Mouse (Mus musculus) embryo, embryonic 11 days (tissue): ENCODE data around the gene Tm7sf3.

Experiments used
- DNase-seq: peaks from one replicate; pipeline ENCODE4 v3.0.0-alpha.2; 2015

The Tm7sf3 gene

DNA sequence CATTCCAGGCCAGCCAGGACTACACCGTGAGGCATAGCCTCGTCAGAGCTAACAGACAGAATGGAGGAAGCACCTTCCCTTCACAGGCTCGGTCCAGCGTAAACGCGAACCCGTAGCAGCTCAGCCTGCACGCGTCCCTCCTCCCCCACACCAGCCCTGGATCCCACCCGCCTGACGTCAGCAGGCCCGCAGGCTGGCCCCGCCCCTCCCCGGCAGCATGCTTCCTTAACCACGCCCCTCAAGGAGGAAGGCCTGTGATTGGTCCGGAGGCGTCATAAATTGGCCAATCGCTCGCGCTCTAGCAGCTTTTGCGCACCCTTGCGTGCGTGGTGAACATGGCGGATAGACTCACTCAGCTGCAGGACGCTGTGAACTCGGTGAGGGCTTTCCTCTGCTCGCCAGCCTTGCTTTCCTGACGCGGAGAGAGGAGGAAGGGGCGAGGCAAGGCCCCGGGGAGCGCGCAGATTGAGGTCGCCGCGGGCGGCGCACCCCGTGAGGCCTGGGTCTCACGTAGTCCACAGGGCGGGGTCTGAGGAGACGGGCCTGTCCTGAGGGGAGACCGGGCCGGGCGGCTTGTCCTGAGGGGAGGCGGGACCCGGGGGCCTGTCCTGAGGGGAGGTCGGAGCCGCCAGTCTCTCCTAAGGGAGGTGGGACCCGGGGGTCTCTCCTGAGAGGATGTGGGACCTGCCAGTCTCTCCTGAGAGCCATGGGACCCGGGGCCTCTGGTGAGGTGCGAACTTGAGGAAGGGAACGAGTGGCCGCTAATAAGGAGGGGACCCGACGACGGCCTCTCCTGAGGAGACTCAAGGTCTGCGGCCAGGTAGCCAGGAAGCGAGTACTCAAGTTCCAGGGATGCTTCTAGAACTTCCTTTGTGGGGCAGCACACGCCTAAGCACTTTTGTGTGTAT lies at the start of gene Tm7sf3, which contains the start of gene Med21:
Tm7sf3 (minus strand) TSS at position 549 of the 908 bp plus-strand sequence.
Med21 (plus strand) TSS at position 272 of the 908 bp plus-strand sequence.
- peak; percentile 99 for DNase-seq

DNA sequence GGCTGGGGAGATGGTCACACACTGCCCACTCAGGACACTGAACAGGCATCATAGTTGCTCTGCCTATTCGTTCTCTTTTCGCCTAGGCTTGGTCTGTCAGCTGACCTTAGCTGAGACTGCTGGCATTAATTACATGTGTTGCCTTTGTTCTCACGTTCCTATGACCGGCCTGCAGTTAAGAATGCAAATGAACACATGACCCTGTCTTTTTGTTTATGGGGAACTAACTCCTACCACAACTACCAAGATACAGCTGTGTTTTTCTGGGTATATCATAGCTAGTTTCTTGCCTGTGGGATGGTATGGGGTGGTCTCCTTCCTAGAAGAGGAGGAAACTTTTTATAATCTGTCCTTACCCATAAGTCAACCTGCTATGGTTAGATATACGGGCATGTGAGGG lies 46.2 kb upstream of the Tm7sf3 start:
- no peak for DNase-seq

DNA sequence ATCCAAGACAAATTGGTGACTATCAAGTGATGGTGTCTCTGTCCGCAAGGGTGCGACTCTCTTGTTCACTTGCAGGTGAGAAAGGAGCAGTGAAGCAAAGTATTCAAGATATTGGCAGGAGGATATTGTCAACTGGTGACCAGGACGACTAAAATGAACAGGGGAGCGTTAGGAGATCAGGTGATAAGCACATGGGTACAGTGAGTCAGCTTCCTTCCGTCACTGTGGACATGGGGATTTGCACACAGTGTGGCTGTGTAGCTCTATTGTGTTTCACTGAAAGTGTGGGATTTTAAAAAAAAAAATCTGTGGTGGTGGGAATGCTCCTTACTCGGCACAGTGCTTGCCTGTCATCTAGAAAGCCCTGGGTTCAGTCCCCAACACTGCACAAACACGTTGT lies 45.4 kb upstream of the Tm7sf3 start:
- no peak for DNase-seq

DNA sequence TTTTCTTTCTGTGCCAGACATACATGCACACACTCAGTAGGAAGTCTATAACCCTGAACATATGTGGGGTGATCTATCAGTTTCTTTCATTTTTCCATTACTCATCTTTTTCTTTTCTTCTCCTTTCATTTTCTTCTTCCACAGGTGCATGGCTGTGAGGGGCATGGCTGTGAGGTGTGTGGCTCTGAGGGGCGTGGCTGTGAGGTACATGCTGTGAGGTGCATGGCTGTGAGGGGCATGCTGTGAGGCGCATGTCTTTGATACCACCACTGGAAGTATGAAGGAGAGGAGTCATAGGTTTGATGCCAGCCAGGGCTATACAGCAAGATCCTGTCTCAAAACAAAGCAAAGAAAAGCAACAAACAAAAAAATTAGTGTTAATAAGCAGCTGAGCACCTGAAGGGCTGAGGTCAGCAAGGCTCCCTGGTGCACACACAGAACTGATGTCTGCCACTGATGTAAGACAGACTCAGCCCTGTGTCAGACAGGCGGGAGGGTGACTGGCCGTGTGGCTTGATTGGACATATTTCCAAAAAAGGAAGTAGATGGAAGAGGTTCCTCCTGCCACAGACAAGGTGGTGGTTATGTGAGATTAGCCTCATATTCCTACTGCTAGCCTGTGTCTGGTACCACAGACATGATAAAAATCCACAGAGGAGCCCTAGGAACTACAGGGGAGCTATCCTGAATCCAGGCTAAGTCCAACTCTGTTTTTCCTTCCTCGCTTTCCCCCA lies 44.0 kb upstream of the Tm7sf3 start:
- no peak for DNase-seq

DNA sequence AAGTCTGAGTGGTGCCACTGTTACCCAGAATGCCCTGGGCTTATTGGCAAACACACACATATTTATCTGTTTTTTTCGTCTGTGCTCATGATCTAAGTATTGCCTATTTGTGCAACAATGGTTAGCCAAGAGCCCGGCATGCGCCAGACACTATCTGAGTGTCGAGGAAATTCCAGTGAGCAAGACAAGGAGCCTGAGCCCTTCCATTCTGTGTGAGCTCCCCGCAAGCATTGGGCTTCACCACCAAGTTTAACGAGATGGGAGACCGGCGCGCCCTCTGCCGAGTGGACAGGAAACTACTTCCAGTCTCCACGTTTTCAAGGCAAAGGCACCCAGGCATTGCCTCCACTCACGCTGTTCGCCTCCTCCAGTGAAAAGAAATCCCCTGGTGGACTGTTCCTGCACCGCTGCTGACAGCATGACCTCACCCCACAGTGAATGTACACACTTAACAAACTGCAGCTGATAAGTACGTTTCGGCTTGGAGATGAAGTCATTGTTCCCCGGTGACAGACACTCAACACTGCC lies 43.2 kb upstream of the Tm7sf3 start:
- no peak for DNase-seq

DNA sequence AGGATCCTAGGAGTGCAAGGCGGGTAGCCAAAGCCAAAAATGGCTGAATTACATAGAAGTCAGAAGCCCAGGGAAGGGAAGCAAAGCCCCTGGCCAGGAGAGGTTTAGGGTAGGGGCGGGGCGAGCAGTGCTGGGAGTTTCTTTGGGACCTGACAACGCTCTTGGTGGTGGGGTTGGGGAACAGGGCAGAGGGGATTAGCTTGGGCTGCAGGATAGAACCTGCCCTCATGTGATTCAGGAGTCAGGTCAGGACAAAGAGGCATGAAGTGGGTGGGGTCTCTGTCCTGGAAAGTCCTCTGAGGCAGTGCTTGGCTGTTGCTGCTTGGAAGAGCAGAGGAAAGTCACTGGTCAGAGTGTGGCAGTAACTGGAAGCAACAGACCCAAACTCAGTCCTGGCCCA lies 41.3 kb upstream of the Tm7sf3 start:
- DNase-seq = no peak

DNA sequence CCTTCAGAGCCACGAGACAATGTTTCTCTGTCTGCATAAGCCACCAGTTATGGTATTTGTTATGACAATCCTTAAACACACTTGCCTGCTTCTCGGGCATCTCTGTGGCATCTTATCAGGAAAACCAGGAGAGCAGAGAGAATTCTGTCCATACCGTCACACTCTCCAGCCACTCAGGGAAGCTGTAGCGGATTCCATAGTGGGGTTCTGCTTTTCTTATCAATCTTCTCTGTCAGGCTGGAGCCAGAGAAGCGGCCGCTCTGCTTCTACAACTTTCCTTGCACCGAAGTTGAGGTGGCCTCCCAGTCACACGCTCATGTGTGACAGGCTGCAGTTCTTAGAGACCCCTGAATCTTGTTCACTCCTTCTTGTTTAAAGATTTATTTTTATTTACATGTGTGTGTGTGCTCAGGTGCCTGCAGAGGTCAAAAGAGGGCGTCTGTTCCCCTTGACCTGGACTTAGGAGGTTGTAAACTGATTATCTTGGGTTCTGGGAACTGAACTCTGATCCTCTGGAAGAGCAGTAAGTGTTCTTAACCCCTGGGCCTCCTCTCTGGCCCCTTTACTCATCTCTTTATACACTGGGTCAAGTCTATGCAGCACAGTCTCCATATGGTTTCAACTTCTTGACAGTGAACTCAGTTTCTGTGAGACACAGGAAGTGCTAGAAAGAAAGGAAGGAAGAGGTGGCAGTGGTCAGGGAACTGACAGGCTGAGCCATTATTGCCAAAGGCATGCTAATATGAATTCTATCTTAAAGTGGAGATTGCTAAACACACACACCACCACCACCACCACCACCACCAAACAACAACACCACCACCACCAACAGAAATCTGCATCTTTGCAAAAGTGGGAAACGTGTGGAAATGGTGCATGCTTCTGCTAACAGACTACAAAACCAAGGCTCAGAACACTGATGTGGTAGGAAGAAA lies 35.8 kb upstream of the Tm7sf3 start:
- DNase-seq = no peak

DNA sequence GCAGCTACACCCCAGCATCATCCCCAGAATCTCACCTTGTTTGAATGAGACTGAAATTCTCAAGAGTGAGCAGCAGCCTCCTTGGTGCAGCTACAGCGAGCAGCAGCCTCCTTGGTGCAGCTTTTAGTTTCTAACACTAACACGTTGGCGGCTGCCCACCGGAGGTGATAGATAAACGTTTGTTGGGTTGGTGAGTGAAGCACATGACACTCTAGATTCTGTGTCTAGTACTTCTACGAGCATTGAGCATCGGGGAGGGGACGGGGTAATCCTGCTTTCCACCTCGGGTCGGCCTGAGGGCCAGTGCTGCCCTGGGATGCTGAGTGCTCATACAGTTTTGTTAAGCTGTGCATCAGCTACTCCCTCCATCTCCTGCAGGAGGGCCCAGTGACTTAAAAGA lies 34.3 kb upstream of the Tm7sf3 start:
- no peak for DNase-seq

DNA sequence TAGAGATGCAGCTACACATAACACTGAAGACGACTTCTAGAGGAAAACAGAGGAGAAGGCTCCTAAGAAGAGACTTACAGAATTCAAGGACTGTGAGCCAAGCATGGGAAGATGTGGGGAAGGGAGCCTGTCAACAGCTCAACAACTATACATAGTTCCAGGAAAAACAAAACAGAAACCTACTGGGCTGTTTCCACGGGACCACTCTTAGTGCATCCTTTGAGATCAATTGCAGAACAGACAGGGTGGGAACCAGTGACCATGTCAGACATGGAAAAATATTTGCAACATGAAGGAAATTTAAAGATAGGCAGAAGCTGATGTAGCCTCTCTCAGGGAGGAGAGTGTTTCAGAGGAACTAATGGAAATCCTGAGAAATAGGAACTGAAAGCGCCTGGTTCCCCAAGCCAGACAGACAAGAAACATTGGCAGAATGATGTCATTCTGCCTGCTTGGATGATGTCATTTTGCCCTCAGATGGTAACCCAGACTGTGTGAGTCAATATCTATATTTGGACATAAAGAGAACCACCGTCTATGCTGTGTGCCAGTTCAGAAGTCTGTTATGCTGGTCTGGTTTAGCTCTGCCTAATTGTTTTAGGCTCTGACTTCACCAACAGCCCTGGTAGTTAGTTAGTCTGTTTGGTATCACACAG lies 32.4 kb upstream of the Tm7sf3 start:
- no peak for DNase-seq

DNA sequence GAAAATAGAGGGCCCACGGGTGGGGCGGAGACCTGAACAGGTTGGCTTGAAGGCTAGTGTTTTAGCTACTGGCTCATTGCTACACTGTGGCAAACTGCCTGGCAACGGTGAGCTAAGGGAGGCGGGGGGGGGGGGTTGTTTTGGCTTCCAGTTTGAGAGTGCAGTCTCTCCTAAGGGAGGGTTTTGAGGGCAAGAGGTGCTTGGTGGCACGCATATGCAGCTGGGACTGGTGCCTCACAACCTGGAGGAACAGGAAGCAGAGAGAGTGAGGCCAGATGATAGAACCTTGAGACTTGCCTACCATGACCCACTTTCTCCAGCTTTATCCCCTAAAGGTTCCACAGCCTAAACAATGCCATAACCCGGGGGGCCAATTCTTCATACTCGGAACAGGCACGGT lies 31.8 kb upstream of the Tm7sf3 start:
- DNase-seq = no peak

DNA sequence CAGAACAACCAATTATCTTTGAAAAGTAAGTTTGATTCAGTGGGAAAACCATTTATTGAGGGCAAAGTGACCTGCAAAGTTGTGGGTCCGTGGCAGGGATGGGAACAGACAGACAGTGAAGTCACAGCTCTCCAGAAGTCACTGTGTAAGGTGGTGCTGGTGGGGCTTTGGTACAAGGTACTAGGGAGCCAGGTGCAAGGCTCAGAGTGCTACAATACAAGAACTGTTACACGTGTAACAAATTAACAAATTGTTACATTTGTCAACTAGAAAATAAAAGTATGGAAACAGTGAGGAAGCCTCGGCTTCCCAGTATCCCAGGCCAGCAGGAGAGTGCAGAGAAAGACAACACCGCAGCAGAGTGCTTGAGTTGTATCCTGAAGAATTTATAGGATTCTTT lies 31.1 kb upstream of the Tm7sf3 start:
- no peak for DNase-seq

DNA sequence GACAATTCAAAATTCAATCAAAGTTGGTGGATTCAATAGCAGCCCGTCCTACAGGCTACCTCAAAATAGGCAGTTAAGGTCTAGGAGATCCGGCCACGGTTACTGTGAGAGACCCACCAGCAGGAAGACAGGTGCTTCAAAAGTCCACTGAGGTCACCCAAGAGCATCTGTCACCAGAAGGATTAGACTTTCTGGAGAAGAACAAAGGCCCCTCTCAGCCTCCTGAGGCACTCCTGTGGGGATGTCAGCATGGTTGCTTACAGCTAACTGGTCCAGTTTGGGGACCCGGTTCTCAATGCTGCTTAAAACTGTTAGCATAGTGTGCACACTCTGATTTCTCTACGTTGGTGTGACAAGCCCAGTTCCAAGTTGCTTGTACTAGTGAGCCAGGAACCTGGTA lies 29.5 kb upstream of the Tm7sf3 start:
- no peak for DNase-seq

DNA sequence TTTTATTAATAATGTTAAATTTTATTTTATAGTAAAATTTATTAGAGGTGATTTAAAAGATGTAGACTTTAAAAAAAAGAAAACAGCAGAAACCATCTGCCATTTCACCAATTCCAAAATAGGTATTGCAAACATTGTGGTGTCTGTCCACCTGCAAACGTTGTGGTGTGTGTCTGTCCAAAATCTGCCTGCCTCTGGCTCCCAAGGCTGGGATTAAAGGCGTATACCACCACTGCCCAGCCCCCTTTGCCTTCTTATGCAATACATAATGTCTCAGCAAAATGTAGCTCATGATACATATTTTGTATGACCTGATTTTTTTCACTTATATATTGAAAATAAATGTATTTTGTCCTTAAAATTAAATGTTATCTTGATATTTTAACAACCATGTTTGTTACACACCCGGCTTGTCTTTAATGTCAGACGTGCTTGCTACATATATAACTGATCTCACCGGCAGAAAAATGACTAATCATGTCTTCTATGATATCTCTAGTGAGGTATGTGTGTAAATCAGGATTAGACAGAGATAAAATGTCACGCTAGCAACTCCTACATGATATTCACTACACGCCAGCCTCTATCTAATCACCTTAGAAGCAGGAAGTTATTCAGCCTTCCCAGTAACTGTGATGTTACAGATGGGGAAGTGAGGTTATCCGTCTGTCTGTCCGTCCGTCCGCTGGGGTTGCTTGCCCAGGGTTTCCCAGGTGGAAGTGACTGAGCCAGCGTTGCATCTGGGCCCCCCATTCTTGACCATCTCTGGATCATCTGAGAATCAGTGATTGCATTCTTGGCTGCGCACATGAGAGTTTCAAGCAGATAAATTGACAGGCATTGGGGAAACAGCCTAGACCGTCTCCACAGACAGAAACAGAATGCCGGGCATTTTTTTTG lies 28.6 kb upstream of the Tm7sf3 start:
- no peak for DNase-seq

DNA sequence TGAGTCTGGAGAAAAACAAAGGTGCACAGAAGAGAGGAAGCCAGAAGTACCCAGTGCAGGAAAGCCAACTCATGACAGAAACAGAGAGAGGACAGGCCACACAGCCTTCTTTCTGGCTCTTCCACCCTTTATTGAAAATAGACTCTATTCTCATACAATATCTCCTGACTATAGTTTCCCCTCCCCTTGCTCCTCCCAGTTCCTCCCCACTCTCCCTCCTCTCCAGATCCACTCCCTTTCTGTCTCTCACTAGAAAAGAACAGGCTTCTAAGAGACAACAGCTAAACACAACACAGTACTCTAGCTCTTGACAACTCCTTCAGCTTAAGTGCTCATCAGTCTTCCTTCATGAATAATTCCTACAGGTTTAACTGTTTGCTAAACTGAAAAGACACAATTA lies 26.0 kb upstream of the Tm7sf3 start:
- DNase-seq = no peak

DNA sequence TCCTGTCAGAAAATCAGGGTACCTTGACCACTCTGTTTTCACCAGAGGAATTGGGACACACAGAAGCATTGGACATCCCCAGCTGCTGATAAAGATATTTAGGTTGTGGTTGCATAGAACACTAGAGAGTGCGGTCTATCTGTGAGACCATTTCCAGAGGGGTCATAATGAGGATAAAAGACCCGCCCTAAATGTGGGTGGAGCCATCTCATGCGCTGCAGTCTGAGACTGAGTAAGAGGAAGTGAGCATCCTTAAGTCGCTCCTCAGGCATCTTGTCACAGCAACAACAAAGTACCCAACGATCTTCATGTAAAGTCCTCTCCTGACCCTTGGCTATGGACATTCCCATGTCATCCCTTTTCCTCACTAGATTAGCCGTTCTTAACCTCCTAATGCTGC lies 24.2 kb upstream of the Tm7sf3 start:
- DNase-seq = no peak

DNA sequence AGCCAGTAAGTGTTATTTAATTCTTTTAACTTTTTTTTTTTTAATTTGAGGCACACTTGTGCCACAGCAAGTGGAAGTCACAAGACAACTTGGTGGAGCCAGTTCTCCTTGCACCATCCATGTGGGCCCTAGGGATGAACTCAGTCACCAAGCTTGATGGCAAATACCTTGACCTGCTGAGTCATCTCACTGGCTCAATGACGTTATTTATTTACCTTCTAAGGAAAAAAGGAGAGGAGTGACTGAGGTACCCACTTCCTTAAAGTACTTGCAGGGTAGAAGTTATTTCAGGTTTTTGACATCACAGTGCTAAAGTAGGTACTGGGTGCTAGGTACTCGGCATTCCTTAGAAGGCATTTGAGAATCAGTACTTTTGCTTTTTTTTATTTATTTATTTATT lies 22.8 kb upstream of the Tm7sf3 start:
- DNase-seq = no peak

DNA sequence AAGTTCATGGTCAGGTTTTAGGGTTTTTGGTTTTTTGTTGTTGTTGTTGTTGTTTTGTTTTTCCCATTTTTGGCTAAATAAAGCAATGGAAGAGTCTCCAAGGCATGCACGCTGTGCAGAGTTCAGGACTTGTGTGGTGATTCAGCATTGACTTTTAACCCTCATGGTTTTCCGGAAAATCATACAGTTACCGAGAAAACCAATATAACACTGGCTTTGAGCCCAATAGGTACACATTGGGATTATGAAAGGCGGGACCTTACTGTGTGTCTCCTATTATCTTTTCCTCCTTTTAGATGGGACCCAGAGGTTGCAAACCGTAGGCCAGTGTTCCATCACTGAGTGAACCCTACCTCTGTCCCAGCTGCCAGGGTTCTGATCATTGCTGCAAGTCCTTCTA lies 22.3 kb upstream of the Tm7sf3 start:
- no peak for DNase-seq

DNA sequence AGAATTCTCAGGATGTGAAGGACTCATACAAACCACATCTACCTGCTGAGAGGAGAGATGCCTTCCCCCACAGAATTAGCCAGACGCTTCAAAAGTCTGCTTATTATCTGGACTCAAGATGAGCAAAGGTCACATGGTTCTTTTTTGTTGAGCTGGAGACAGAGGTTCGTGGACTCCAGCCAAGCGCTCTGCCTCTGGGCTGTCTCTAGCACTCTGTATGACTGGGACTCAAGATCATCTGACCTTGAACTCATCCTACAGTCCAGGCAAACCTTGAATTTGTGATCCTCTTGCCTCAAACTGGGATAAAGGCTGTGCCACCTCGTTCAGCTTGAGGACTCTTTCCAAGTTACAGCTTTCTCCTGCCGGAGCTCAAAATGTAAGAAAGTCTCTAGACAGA lies 21.5 kb upstream of the Tm7sf3 start:
- no peak for DNase-seq

DNA sequence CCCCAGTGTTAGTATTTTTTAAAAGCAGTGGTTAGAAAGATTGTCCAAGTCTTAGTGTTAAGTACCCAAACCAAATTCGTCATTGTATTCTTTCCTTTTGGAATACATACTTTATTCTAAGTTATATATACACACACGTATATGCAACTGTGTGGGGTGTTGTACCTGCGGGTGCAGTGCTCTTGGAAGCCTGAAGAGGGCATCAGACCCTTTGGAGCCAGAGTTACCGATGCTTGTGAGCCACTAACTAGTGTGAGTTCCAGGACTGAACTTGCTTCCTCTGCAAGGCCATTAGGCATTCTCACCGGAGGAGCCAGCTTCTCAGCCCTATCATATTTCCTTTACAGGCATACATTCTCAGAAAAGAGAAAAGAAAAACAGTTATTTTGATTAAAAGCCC lies 20.1 kb upstream of the Tm7sf3 start:
- peak; percentile 57 for DNase-seq

DNA sequence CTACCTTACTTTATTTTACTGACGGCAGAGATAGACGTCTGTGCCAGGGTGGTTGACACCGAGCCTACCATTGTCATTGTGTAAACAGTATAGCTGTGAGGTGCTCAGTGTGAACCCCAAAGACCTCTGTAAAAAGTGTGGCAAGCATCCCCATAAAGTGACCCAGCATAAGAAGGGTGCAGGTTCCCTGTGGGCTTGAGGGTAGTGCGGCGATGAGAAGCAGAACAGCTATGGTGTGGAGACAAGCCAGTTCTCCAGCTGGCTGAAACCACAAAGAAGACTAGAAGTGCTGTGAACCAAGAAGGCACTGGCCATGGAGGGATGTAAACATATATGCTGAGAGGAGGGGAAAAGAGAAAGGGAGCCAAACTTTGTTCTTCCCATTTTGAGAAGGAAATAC lies 19.0 kb upstream of the Tm7sf3 start:
- DNase-seq = no peak

DNA sequence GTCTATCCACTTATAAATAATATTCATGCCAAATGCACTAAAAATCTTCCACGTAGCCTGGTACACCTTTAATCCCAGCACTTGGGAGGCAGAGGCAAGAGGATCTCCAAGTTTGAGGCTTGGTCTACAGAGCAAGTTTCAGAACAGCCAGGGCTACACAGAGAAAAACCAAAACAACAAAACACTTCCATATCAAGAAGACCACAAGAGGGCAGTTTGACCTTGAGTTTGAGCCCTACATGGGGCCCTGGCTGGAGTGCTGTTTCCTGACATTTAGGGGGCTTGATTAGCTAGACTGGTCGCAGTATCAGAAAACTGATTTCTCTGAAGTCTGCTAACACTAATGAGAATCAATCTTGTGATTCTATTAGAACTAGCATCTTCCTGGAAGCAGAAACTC lies 18.0 kb upstream of the Tm7sf3 start:
- peak; percentile 57 for DNase-seq
